Mouse (Mus musculus) embryonic fibroblast, embryonic 13.5 days (primary cell): Measurements from ENCODE around the gene Il12rb1. TPM values are rescaled to one million over a fixed set of nuclear protein-coding genes. Genes with fewer than 3 reads are reported as not detected.
A peak's percentile ranks its signal among the peaks of the same experiment; 100 is the strongest.

ENCODE experiments used
- H3K27ac ChIP-seq: 2 replicates; pipeline ENCODE4 v1.5.1; 2012; ENCODE audit warnings: low read length, control low read depth, inconsistent platforms; ENCODE audit not compliant: insufficient read depth
- H3K4me1 ChIP-seq: 2 replicates; pipeline ENCODE4 v1.6.1; 2011; ENCODE audit warnings: low read length; ENCODE audit not compliant: control insufficient read depth, insufficient read depth
- H3K4me3 ChIP-seq: 2 replicates; pipeline ENCODE4 v1.5.1; 2011; ENCODE audit warnings: mild to moderate bottlenecking, control low read depth, low read length; ENCODE audit not compliant: insufficient read depth
- CTCF ChIP-seq: IDR thresholded peaks from 2 replicates; pipeline ENCODE4 v1.5.1; 2011; ENCODE audit warnings: mild to moderate bottlenecking, control low read depth, low read length, moderate library complexity, borderline replicate concordance; ENCODE audit not compliant: insufficient read depth
- POLR2A ChIP-seq: IDR thresholded peaks from 2 replicates; pipeline ENCODE4 v1.6.1; 2011; ENCODE audit warnings: low read depth, mild to moderate bottlenecking, control low read depth, low read length, moderate library complexity
- polyA plus RNA-seq: library from polyadenylated mRNA; stranded (reverse); fragments of >200 nt; gene quantifications from 2 replicates; pipeline ENCODE4 v1.2.4, GENCODE M21; 2011; ENCODE audit warnings: low read depth; ENCODE audit not compliant: missing spikeins, insufficient read length

Il12rb1 gene
- polyA plus RNA-seq, 1 experiment = not detected

DNA sequence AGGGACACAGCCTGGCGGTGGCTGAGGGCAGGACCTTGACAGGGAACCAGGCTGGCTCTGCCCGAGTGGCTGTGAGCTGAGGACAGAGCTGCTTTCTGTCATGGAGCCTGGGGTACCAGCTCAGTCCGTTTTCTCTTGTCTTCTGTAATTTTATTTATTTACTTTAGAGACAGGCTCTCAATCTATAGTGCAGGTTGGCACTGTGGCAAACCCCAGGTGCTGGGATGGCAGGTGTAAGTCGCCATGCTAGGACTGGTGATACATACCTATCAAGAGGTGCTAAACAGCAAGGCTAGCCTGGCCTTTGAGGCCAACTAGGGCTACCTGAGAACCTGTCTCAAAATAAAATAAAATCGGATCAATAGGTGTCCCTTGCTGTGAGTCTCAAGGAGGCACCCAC lies 47.8 kb downstream of the Il12rb1 start:
- Histone ChIP-seq H3K4me1 (no peaks in the 10 kb centered on the region), H3K4me3 (no peak overlapping the region), H3K27ac (no peak overlapping the region)
- TF ChIP-seq POLR2A (no peak), CTCF (no peak)

DNA sequence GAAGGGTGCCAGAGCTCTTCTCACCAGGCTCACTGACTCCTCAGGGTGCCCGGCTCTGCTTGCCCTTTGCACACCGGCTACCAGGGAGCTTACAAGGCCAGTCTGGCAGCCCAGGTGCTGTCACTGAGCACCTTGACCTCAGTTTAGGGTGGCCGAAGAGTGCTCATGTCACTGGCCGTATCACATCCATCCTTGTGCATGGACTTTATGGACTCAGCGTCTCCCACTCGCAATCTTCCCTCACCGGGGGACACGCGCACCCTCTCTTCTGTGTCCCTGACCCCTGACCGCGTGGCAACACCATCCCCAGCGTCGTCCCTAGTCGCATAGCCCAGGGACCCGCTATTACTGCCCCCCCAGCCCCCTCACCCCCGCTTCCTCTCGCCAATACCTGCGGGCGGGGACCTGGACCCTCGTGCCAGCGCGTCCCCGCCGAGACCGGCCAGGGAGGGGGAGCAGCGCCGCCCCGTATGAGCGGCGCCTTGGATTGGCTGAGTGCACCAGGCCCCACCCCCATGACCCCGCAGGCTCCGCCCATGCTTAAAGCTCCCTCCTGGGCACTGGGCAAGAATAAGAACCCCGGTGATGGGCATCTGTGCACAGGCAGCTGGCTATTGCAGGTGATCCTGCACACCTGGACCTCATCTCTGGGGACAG lies 48.4 kb downstream of the Il12rb1 start:
- H3K4me3 ChIP-seq = peak overlapping the region; percentile 23
- TF ChIP-seq POLR2A (0 out of 2 replicates have a peak, but pooled peaks have one; percentile 42), CTCF (no peak)
- H3K4me1 ChIP-seq = no peaks in the 10 kb centered on the region
- H3K27ac ChIP-seq = no peak overlapping the region

DNA sequence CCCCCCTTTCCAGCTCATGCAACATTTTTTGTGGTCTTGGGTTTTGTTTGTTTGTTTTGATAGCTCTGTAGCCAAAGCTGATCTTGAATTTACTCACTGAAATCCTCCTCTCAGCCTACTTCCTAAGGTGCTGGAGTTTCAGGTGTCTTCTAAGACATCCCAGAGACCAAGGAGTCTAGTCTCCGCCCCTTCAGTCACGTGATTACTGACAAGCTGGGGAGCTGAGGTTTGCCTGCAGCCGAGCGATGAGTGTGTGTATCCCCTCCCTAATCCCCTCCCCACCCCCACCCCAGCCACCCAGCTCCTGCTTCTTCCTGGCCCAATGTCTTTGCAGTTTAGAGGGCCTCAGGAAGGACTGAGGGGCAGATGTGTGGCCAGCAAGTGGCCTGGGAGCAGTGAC lies 49.3 kb downstream of the Il12rb1 start:
- TF ChIP-seq CTCF (no peak), POLR2A (no peak)
- Histone ChIP-seq H3K4me1 (no peaks in the 10 kb centered on the region), H3K4me3 (no peak overlapping the region), H3K27ac (no peak overlapping the region)

GRCm38 (mm10) chr8:70862824-70863641 lies 54.8 kb downstream of the Il12rb1 start, which contains the start of gene Kcnn1:
Gene Kcnn1, minus strand, starts transcription at chr8:70863258.
- no peak within 1 kb of the TSS for H3K27ac ChIP-seq
- TF ChIP-seq CTCF (0 out of 2 replicates have a peak, but pooled peaks have one; percentile 4), POLR2A (no peak)
- H3K4me1 ChIP-seq = no peaks in the 10 kb centered on the region
- H3K4me3 ChIP-seq = no peak within 1 kb of the TSS

- Histone ChIP-seq H3K27ac (no peak overlapping the region), H3K4me1 (no peaks in the 10 kb centered on the region)
These were observed 55.9 kb downstream of the Il12rb1 start for GRCm38 (mm10) chr8:70863956-70864711.

GRCm38 (mm10) chr8:70864712-70865221 lies 56.5 kb downstream of the Il12rb1 start:
- peak overlapping the region; percentile 36 for H3K4me3 ChIP-seq
- H3K27ac ChIP-seq = no peak overlapping the region
- H3K4me1 ChIP-seq = no peaks in the 10 kb centered on the region
- TF ChIP-seq CTCF (no peak), POLR2A (no peak)

More at GRCm38 (mm10) chr8:70863956-70864711, 55.9 kb downstream of the Il12rb1 start:
- H3K4me3 ChIP-seq = no peak overlapping the region
- TF ChIP-seq POLR2A = no peak
- TF ChIP-seq CTCF = no peak

- peak overlapping the region; percentile 36 for H3K4me3 ChIP-seq
- no peak overlapping the region for H3K27ac ChIP-seq
- TF ChIP-seq CTCF = no peak
- TF ChIP-seq POLR2A = peak; percentile 51
- H3K4me1 ChIP-seq = no peaks in the 10 kb centered on the region
These were observed 57.2 kb downstream of the Il12rb1 start for GRCm38 (mm10) chr8:70865350-70866000.

- Histone ChIP-seq H3K4me3 (peak overlapping the region; percentile 18), H3K27ac (no peak overlapping the region), H3K4me1 (no peaks in the 10 kb centered on the region)
- TF ChIP-seq CTCF (no peak), POLR2A (no peak)
These were observed 57.8 kb downstream of the Il12rb1 start for GRCm38 (mm10) chr8:70866001-70866520.

DNA sequence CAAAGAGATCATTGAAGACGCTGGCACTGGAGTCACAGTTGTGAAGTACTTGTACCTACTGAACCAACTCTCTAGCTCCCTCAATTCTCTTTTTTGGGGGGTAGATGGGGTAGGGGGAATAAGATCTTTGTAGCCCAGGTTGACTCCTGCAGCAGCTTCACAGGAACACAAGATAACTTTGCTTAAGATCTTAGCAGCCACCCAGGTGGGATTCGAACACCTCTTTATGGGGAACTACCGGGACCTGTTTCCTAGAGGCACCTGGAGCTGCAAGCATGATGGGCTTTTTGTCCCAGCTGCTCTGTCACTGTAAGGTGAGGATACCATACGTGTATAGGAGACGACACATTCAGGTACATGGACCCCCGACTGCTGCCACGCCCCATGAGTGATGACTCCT lies 58.3 kb downstream of the Il12rb1 start:
- TF ChIP-seq POLR2A (no peak), CTCF (no peak)
- no peak overlapping the region for H3K27ac ChIP-seq
- no peak overlapping the region for H3K4me3 ChIP-seq
- no peaks in the 10 kb centered on the region for H3K4me1 ChIP-seq
